Mouse (Mus musculus) heart, embryonic 11.5 days (tissue): ENCODE measurements around the gene Brd1. TPM values are rescaled to one million over a fixed set of nuclear protein-coding genes. Genes with fewer than 3 reads are reported as not detected.

Experiments
- ATAC-seq: fragments of 200-750 bp; cut with Nextera tagmentation; replicated peaks from 2 replicates; pipeline ENCODE4 v1.8.0; 2017; ENCODE audit warnings: moderate library complexity; ENCODE audit not compliant: insufficient number of reproducible peaks, low FRiP score, low TSS enrichment
- H3K27ac ChIP-seq: fragments of 300-500 bp; sonication (generic); 2 replicates; pipeline ENCODE4 v1.5.1; 2014; ENCODE audit warnings: mild to moderate bottlenecking, low read depth, low read length
- H3K27me3 ChIP-seq: fragments of 300-500 bp; sonication (generic); 2 replicates; pipeline ENCODE4 v1.6.1; 2014; ENCODE audit warnings: mild to moderate bottlenecking, low read length, mixed read lengths; ENCODE audit not compliant: control insufficient read depth, insufficient read depth
- H3K36me3 ChIP-seq: fragments of 300-500 bp; sonication (generic); 2 replicates; pipeline ENCODE4 v1.6.1; 2014; ENCODE audit warnings: mild to moderate bottlenecking, low read length, moderate library complexity, mixed read lengths; ENCODE audit not compliant: control insufficient read depth, insufficient read depth
- H3K4me1 ChIP-seq: fragments of 300-500 bp; sonication (generic); 2 replicates; pipeline ENCODE4 v1.6.1; 2014; ENCODE audit warnings: low read length; ENCODE audit not compliant: control insufficient read depth, insufficient read depth
- H3K4me2 ChIP-seq: fragments of 300-500 bp; sonication (generic); 2 replicates; pipeline ENCODE4 v1.6.1; 2014; ENCODE audit warnings: mild to moderate bottlenecking, moderate library complexity
- H3K4me3 ChIP-seq: fragments of 300-500 bp; sonication (generic); 2 replicates; pipeline ENCODE4 v1.5.1; 2014; ENCODE audit warnings: low read depth, low read length
- H3K9ac ChIP-seq: fragments of 300-500 bp; sonication (generic); 2 replicates; pipeline ENCODE4 v1.6.1; 2014; ENCODE audit warnings: mild to moderate bottlenecking, low read depth, low read length, moderate library complexity
- H3K9me3 ChIP-seq: fragments of 300-500 bp; sonication (generic); replicated peaks from 2 replicates; pipeline ENCODE4 v1.6.1; 2016; ENCODE audit warnings: low read length; ENCODE audit not compliant: control insufficient read depth
- WGBS: fragments of 180-500 bp; shearing (Covaris S2); extraction: QIAGEN DNeasy Blood & Tissue Kit; methylation state at CpG from one replicate; pipeline ENCODE4 v1.1.7; 2014; ENCODE audit not compliant: insufficient replicate concordance; 5-methylcytosine and 5-hydroxymethylcytosine counted together
- polyA plus RNA-seq: library from polyadenylated mRNA; unstranded; fragments of >200 nt; fragmentation: Nextera tagmentation; extraction: Ambion mirVana; gene quantifications from 2 replicates; pipeline ENCODE4 v1.2.1, GENCODE M21; 2014

Brd1 gene
- polyA plus RNA-seq, 1 experiment from 2014 or later: 18.2 TPM

DNA sequence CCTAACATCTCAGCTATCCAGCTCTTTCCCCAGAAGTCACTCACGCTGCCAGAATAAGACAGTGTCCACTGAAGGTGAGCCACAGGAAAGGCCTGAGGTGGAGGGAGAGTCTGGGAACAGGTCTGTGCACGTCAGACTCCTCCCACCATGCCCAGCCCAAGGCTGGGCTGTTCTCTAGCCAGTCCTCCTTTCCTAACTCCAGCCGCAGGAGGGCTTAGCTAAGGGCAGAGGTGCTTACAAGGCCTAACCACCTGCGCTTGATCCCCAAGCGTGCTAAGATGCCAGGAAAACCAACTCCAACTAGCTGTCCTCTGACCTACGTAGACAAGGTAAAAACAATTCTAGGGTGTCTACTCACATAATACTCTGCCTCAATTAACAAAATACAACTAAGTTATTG, 27.7 kb downstream of the Brd1 start:
- ATAC-seq: no peak
- Histone ChIP-seq H3K4me1 (no peaks in the 10 kb centered on the region), H3K9ac (no peak overlapping the region), H3K9me3 (no peaks in the 10 kb centered on the region), H3K27me3 (no peaks in the 10 kb centered on the region), H3K36me3 (peaks cover 52% of the 10 kb centered on the region), H3K4me3 (no peak overlapping the region), H3K4me2 (no peak overlapping the region), H3K27ac (no peak overlapping the region)
- whole genome bisulfite sequencing: 88% methylated on average over 6 of the region's 6 CpGs

DNA sequence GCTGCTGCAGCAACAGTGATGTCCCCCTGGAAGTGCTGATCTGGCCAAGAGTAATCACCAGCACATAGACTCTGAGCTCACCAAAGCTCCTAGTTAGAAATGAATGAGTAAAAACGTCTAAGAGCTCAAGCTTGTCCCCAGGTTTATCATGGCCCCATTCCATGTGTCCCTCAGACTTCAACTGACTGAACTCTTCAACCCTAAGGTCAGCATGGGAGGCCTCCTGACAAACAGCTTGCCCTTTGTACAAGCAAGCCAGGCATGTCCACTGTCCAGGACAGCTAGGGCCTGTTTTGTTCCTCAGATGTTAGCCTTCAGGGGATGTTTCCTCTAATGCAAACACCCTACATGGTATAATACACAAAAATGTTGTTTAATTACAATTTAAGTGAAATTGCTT, 29.7 kb downstream of the Brd1 start:
- Histone ChIP-seq H3K9me3 (no peaks in the 10 kb centered on the region), H3K9ac (no peak overlapping the region), H3K4me2 (no peak overlapping the region), H3K27ac (no peak overlapping the region), H3K4me1 (no peaks in the 10 kb centered on the region), H3K4me3 (no peak overlapping the region), H3K36me3 (peaks cover 45% of the 10 kb centered on the region), H3K27me3 (no peaks in the 10 kb centered on the region)
- no peak for ATAC-seq
- 63% methylated on average over 1 of the region's 1 CpGs for WGBS

DNA sequence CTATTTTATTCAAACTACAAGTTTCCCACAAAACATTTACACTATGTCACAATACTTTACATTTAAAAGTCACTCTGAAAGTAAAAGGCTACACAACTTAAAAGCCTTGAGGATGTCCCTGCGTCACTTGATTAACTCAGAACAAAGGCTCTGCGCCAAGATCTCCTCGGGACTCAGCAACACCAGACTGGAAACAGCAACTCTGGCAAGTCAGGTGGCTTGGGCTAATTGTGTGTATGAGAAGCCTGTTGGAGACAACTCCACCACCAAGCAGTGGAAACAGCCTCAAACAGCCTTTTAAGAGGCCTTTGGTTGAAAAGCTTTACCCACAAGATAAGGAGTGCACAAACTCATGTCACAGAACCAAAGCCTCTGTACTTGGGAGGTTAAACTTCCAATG, 31.5 kb downstream of the Brd1 start:
- no peak overlapping the region for H3K27ac ChIP-seq
- no peak overlapping the region for H3K4me2 ChIP-seq
- H3K36me3 ChIP-seq: peaks cover 41% of the 10 kb centered on the region
- no peak overlapping the region for H3K9ac ChIP-seq
- no peaks in the 10 kb centered on the region for H3K4me1 ChIP-seq
- ATAC-seq: no peak
- H3K4me3 ChIP-seq: no peak overlapping the region
- 80% methylated on average over 3 of the region's 3 CpGs for WGBS
- H3K27me3 ChIP-seq: no peaks in the 10 kb centered on the region
- H3K9me3 ChIP-seq: no peaks in the 10 kb centered on the region

DNA sequence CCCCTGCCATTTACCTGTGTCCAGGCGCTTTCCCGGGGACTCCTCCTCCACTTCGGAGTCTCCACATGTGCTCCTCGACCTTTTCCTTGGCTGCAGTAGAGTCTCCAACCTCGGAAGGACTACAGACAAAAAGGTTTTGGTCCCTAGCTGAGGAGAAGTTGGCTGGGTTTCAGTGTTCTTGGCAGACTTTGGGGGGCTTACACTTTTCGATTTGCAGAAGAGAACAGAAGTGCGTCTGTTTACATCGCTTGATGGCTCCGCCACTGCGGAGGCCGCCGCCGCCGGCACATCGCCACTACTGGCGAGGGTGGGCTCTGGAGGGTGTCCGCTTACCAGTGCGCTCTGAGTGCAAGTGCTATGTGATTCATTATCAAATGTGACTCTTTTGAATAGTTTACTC, 33.3 kb downstream of the Brd1 start:
- 92% methylated on average over 18 of the region's 18 CpGs for WGBS

DNA sequence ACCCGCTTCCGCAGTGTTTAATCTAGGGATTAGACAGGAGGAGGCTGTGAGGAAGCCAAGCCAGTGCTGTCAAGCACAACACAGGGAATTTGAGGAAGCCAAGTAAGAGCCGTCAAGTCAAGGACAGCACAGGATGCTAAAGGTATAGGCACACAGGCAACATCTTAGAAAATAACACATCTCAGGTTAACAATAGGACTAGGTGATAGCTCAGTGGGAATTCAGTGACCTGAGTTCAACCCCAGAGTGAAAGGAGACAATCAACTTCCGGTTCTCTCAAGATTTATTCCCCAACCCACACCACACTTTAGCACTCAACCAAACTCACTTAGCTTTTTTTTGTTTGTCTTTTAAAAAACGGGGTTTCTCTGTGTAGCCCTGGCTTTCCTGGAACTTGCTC, 34.5 kb downstream of the Brd1 start:
- Histone ChIP-seq H3K9me3 (no peaks in the 10 kb centered on the region), H3K4me2 (no peak overlapping the region), H3K9ac (no peak overlapping the region), H3K27me3 (no peaks in the 10 kb centered on the region), H3K4me1 (no peaks in the 10 kb centered on the region), H3K36me3 (peaks cover 41% of the 10 kb centered on the region), H3K4me3 (no peak overlapping the region), H3K27ac (no peak overlapping the region)
- ATAC-seq: no peak
- 85% methylated on average over 5 of the region's 5 CpGs for WGBS

More for the DNA sequence above, 33.3 kb downstream of the Brd1 start:
- Histone ChIP-seq H3K4me1 (no peaks in the 10 kb centered on the region), H3K27ac (no peak overlapping the region), H3K36me3 (peaks cover 41% of the 10 kb centered on the region), H3K4me3 (no peak overlapping the region), H3K27me3 (no peaks in the 10 kb centered on the region), H3K9me3 (no peaks in the 10 kb centered on the region), H3K4me2 (no peak overlapping the region), H3K9ac (no peak overlapping the region)
- no peak for ATAC-seq

DNA sequence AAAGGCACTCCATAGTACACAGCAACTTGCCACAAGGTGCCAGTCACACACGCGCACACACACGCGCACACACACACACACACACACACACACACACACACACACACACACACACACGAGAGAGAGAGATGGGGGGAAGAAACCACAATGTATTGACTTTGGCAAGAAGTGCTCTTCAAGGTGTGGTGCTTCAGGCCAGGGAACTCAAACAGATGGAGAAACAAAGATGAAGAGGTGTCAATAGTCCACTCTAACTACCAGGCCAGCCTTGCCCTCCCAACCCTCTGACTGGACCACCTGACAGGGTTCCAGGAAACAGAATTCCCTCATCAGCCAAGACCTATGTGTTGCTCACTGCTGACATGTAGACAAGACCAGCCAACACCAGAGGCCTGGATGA, 36.4 kb downstream of the Brd1 start:
- no peak overlapping the region for H3K27ac ChIP-seq
- WGBS: 88% methylated on average over 5 of the region's 5 CpGs
- no peaks in the 10 kb centered on the region for H3K27me3 ChIP-seq
- ATAC-seq: no peak
- H3K4me1 ChIP-seq: no peaks in the 10 kb centered on the region
- H3K4me2 ChIP-seq: no peak overlapping the region
- no peaks in the 10 kb centered on the region for H3K9me3 ChIP-seq
- no peak overlapping the region for H3K4me3 ChIP-seq
- H3K9ac ChIP-seq: no peak overlapping the region
- H3K36me3 ChIP-seq: peaks cover 43% of the 10 kb centered on the region

DNA sequence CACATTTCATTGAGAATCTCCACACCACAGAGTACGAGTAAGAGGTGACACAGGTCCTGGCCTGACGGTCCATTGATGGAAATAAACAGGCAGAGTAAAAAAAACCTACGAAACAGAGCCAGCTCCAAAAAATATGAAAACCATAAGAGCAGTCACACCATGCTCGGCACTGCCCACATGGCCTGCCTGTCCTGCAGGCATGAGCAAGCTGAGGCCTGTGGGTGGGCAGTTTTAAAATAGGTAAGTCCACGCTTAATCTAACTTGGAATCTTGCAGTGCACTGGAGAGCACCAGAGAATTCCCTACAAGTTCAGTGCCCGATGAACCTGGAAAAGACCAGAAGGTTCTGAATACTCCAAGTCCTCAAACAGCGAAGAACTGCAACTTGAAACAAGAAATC, 38.0 kb downstream of the Brd1 start:
- no peaks in the 10 kb centered on the region for H3K4me1 ChIP-seq
- H3K4me2 ChIP-seq: no peak overlapping the region
- no peak overlapping the region for H3K27ac ChIP-seq
- peaks cover 51% of the 10 kb centered on the region for H3K36me3 ChIP-seq
- no peaks in the 10 kb centered on the region for H3K9me3 ChIP-seq
- H3K4me3 ChIP-seq: no peak overlapping the region
- no peak overlapping the region for H3K9ac ChIP-seq
- WGBS: 94% methylated on average over 7 of the region's 7 CpGs
- no peak for ATAC-seq
- H3K27me3 ChIP-seq: no peaks in the 10 kb centered on the region

DNA sequence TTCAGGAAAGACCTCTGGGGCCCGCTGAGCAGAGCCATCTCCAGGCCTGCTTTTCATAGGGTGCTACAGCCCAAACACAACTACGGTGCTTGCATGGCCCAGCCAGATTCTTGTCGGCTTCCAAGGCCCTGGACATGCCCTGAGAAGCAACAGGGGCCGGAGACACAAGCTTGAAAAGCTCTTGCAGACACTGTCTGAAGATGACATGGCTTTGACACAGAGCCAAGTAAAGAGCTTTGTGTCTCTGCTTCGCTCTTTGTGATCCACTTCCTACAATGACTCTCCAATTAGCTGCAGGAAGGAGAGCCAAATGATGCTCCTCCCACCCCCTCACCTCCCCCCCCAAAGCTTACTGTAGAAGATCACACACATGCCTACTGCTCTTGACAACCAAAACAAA, 40.0 kb downstream of the Brd1 start:
- Histone ChIP-seq H3K4me1 (no peaks in the 10 kb centered on the region), H3K36me3 (peaks cover 64% of the 10 kb centered on the region), H3K9me3 (no peaks in the 10 kb centered on the region), H3K4me3 (no peak overlapping the region), H3K27me3 (no peaks in the 10 kb centered on the region), H3K27ac (no peak overlapping the region), H3K9ac (no peak overlapping the region), H3K4me2 (no peak overlapping the region)
- WGBS: 82% methylated on average over 5 of the region's 5 CpGs
- ATAC-seq: no peak

DNA sequence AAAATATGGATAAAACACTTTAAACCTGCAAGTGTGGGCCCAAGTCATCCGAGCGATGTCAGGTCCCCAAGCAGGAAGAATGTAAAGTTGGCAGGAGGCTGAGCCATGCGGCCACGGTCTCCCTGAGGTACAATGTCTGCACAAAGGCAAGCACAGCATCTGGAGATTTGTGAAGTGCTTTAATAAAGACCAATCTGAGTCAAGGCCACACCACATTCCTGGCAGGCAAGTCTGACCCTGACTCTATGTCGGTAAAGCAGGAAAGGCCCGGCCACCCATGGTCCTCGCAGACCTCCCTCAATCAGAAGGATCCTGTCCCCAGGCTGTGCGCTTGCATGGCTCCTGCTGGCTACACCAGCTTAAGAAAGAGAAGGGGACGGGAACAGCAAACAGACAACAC, 41.3 kb downstream of the Brd1 start:
- no peaks in the 10 kb centered on the region for H3K9me3 ChIP-seq
- H3K4me1 ChIP-seq: no peaks in the 10 kb centered on the region
- no peak for ATAC-seq
- no peak overlapping the region for H3K4me2 ChIP-seq
- H3K27me3 ChIP-seq: no peaks in the 10 kb centered on the region
- 91% methylated on average over 9 of the region's 9 CpGs for WGBS
- H3K27ac ChIP-seq: no peak overlapping the region
- H3K36me3 ChIP-seq: peaks cover 65% of the 10 kb centered on the region
- H3K9ac ChIP-seq: no peak overlapping the region
- no peak overlapping the region for H3K4me3 ChIP-seq
